30 mouse cellular contexts compared by ENCODE assay signal in the genomic region with DNA sequence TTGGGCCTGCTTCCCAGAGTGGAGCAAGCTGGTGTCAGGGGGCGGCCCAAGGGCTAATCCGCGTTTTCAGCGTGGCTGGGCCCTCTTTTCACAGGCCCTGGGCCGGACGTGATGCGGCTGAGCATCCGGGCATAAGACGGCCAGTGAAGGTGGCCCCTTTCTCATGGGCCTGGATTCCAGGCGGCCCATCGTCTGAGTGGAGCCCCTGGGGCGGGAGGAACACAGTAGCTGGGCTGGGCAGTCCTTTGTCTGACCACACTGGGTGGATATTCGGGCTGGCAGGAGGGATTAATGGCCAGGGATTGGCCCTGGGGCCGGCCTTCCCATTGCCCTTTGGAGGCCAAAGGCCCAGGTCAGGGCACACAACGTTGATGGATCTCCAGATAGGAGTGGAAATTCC. TPM values are rescaled to one million over a fixed set of nuclear protein-coding genes. Genes with fewer than 3 reads are reported as not detected.
DNase-seq lines count a peak whose midpoint lies in the region; ATAC-seq lines count a peak whose summit lies in the region.
"Had no signal": no experiment of that assay in that cellular context is flagged by ENCODE, and none has a peak within 500 bp of the region (broad histone marks: within the 10 kb centered on the region; RNA-seq: fewer than 3 reads in every experiment).

No protein-coding gene starts in this region.

- 20% methylated on average over 15 of the region's 15 CpGs for WGBS in hindbrain, embryonic 10.5 days
- 21% methylated on average over 15 of the region's 15 CpGs for WGBS in hindbrain, embryonic 16.5 days
- WGBS in neural tube, embryonic 14.5 days, result 13% methylated on average over 15 of the region's 15 CpGs
- WGBS in neural tube, embryonic 15.5 days, result 19% methylated on average over 15 of the region's 15 CpGs
- WGBS in forebrain, embryonic 12.5 days, result 7% methylated on average over 15 of the region's 15 CpGs

- no peak for DNase-seq in hindbrain, embryonic 10.5 days (ENCODE audit: low spot score)
- no peak for DNase-seq in cerebellum, adult 9-11 months
- DNase-seq in left cerebral cortex, adult 11 months (ENCODE audit: low spot score), result no peak
- DNase-seq: adrenal gland, postnatal 25 days; cerebellum, adult 18-20 months; cerebellum, postnatal 14 days; gastrocnemius, postnatal 10 days; heart, postnatal 14 days; kidney, adult 11 months; kidney, postnatal 14 days; liver, postnatal 0 days; lung, postnatal 36 days; midbrain, embryonic 14.5 days; right cerebral cortex, postnatal 25 days had no signal

- H3K27ac ChIP-seq in hindbrain, embryonic 10.5 days, result peak overlapping the region; percentile 53; the same call in 1 of the 2 replicates
- H3K27ac ChIP-seq in hindbrain, embryonic 16.5 days (ENCODE audit: low read depth, low read length), result no peak overlapping the region
- no peak overlapping the region for H3K27ac ChIP-seq in neural tube, embryonic 14.5 days (ENCODE audit: low read depth, low read length)
- H3K27ac ChIP-seq in neural tube, embryonic 15.5 days (replicated peaks), result no peak overlapping the region
- H3K27ac ChIP-seq in forebrain, embryonic 12.5 days, result no peak overlapping the region
- H3K27ac ChIP-seq: embryonic facial prominence, embryonic 13.5 days; liver, embryonic 12.5 days; neural tube, embryonic 12.5 days; stomach, embryonic 15.5 days had no signal

- no peak overlapping the region for H3K4me3 ChIP-seq in hindbrain, embryonic 10.5 days
- H3K4me3 ChIP-seq in hindbrain, embryonic 16.5 days (ENCODE audit: low read length), result no peak overlapping the region
- no peak overlapping the region for H3K4me3 ChIP-seq in neural tube, embryonic 14.5 days (ENCODE audit: low read depth, low read length)
- no peak overlapping the region for H3K4me3 ChIP-seq in neural tube, embryonic 15.5 days (replicated peaks)
- no peak overlapping the region for H3K4me3 ChIP-seq in forebrain, embryonic 12.5 days (replicated peaks)
- H3K4me3 ChIP-seq: embryonic facial prominence, embryonic 13.5 days; liver, embryonic 12.5 days; neural tube, embryonic 12.5 days; stomach, embryonic 15.5 days had no signal

- H3K27me3 ChIP-seq in hindbrain, embryonic 10.5 days (ENCODE audit: insufficient read depth, poor library complexity, severe bottlenecking), result peaks cover 90% of the 10 kb centered on the region
- peaks cover 36% of the 10 kb centered on the region for H3K27me3 ChIP-seq in hindbrain, embryonic 16.5 days (replicated peaks; ENCODE audit: control insufficient read depth, insufficient read depth, low read length)
- H3K27me3 ChIP-seq in neural tube, embryonic 14.5 days (ENCODE audit: control insufficient read depth, insufficient read depth, low read length), result peaks cover 47% of the 10 kb centered on the region
- H3K27me3 ChIP-seq in neural tube, embryonic 15.5 days (replicated peaks), result peaks cover 69% of the 10 kb centered on the region
- H3K27me3 ChIP-seq in forebrain, embryonic 12.5 days, result peaks cover 80% of the 10 kb centered on the region

- H3K4me1 ChIP-seq in hindbrain, embryonic 10.5 days (replicated peaks), result peaks cover 22% of the 10 kb centered on the region
- peaks cover 12% of the 10 kb centered on the region for H3K4me1 ChIP-seq in hindbrain, embryonic 16.5 days (ENCODE audit: control insufficient read depth, insufficient read depth, low read depth, low read length)
- peaks cover 4% of the 10 kb centered on the region; the same call in 1 of the 2 replicates for H3K4me1 ChIP-seq in neural tube, embryonic 14.5 days (ENCODE audit: control insufficient read depth, insufficient read depth, low read length)
- H3K4me1 ChIP-seq in neural tube, embryonic 15.5 days, result peaks cover 14% of the 10 kb centered on the region
- peaks cover 12% of the 10 kb centered on the region for H3K4me1 ChIP-seq in forebrain, embryonic 12.5 days

- H3K9ac ChIP-seq in hindbrain, embryonic 16.5 days (ENCODE audit: low read depth, low read length), result no peak overlapping the region
- H3K9ac ChIP-seq in neural tube, embryonic 14.5 days (replicated peaks; ENCODE audit: low read depth, low read length), result no peak overlapping the region
- H3K9ac ChIP-seq in neural tube, embryonic 15.5 days (replicated peaks), result no peak overlapping the region
- H3K9ac ChIP-seq in forebrain, embryonic 12.5 days, result no peak overlapping the region
- H3K9ac ChIP-seq: embryonic facial prominence, embryonic 13.5 days; liver, embryonic 12.5 days; liver, postnatal 0 days; neural tube, embryonic 12.5 days; stomach, embryonic 15.5 days had no signal

- no peak for ATAC-seq in hindbrain, embryonic 16.5 days
- ATAC-seq in neural tube, embryonic 14.5 days (ENCODE audit: low read depth), result 0 out of 2 replicates have a peak, but pooled peaks have one; percentile 26
- ATAC-seq in neural tube, embryonic 15.5 days (ENCODE audit: low FRiP score), result no peak
- ATAC-seq in forebrain, embryonic 12.5 days (ENCODE audit: low FRiP score), result 0 out of 2 replicates have a peak, but pooled peaks have one; percentile 36
- ATAC-seq: CD4-positive, CD25-positive, alpha-beta regulatory T cell, adult 4 months; liver, embryonic 12.5 days; liver, postnatal 0 days had no signal

- H3K4me2 ChIP-seq in hindbrain, embryonic 16.5 days (ENCODE audit: low read length), result no peak overlapping the region
- no peak overlapping the region for H3K4me2 ChIP-seq in neural tube, embryonic 14.5 days (ENCODE audit: low read depth, low read length)
- H3K4me2 ChIP-seq in neural tube, embryonic 15.5 days, result no peak overlapping the region
- H3K4me2 ChIP-seq in forebrain, embryonic 12.5 days, result no peak overlapping the region
- H3K4me2 ChIP-seq: embryonic facial prominence, embryonic 13.5 days; liver, embryonic 12.5 days; neural tube, embryonic 12.5 days; stomach, embryonic 15.5 days had no signal

- no peaks in the 10 kb centered on the region for H3K9me3 ChIP-seq in hindbrain, embryonic 10.5 days
- H3K9me3 ChIP-seq in hindbrain, embryonic 16.5 days (ENCODE audit: control insufficient read depth, low read length), result no peaks in the 10 kb centered on the region
- no peaks in the 10 kb centered on the region for H3K9me3 ChIP-seq in neural tube, embryonic 14.5 days (ENCODE audit: control insufficient read depth, low read length)
- H3K9me3 ChIP-seq in neural tube, embryonic 15.5 days (replicated peaks), result no peaks in the 10 kb centered on the region
- H3K9me3 ChIP-seq in forebrain, embryonic 12.5 days, result no peaks in the 10 kb centered on the region
- H3K9me3 ChIP-seq: embryonic facial prominence, embryonic 13.5 days; liver, embryonic 12.5 days; neural tube, embryonic 12.5 days; stomach, embryonic 15.5 days had no signal

- no peaks in the 10 kb centered on the region for H3K36me3 ChIP-seq in hindbrain, embryonic 10.5 days
- no peaks in the 10 kb centered on the region for H3K36me3 ChIP-seq in hindbrain, embryonic 16.5 days (ENCODE audit: control insufficient read depth, insufficient read depth, low read length)
- H3K36me3 ChIP-seq in neural tube, embryonic 14.5 days (ENCODE audit: control insufficient read depth, insufficient read depth, low read length), result no peaks in the 10 kb centered on the region
- no peaks in the 10 kb centered on the region for H3K36me3 ChIP-seq in neural tube, embryonic 15.5 days
- H3K36me3 ChIP-seq in forebrain, embryonic 12.5 days (replicated peaks), result no peaks in the 10 kb centered on the region
- H3K36me3 ChIP-seq: embryonic facial prominence, embryonic 13.5 days; liver, embryonic 12.5 days; neural tube, embryonic 12.5 days; stomach, embryonic 15.5 days had no signal

RNA-seq across cellular contexts. Expression of a gene that starts 3.3 kb away (rescaled TPM):
- 0.18 and 0.51 TPM in 2 replicates for polyA plus RNA-seq in hindbrain, embryonic 10.5 days (2016; fragmentation: Nextera tagmentation; extraction: Ambion mirVana)
- not detected in 2 replicates for polyA plus RNA-seq in hindbrain, embryonic 16.5 days (2015; fragmentation: Nextera tagmentation; extraction: Ambion mirVana)
- not detected in 2 replicates for polyA plus RNA-seq in neural tube, embryonic 14.5 days (2014; fragmentation: Nextera tagmentation; extraction: Ambion mirVana)
- not detected in 2 replicates for polyA plus RNA-seq in neural tube, embryonic 15.5 days (2015; fragmentation: Nextera tagmentation; extraction: Ambion mirVana)
- polyA plus RNA-seq in forebrain, embryonic 12.5 days (2016; fragmentation: Nextera tagmentation; extraction: Ambion mirVana), result not detected in 2 replicates
- polyA plus RNA-seq: CD4-positive, CD25-positive, alpha-beta regulatory T cell, adult 4 months; cortical plate, adult 2 months; embryonic facial prominence, embryonic 13.5 days; heart, embryonic 14.5 days; hindbrain, embryonic 11.5 days; kidney, embryonic 14.5 days; limb, embryonic 14.5 days; liver, embryonic 12.5 days; liver, postnatal 0 days; lung, embryonic 16.5 days; midbrain, embryonic 14.5 days; neural tube, embryonic 12.5 days; stomach, embryonic 15.5 days; urinary bladder, adult 2 months had no signal

RNA-seq across cellular contexts. Expression of a gene that starts 20.5 kb away (rescaled TPM):
- polyA plus RNA-seq in hindbrain, embryonic 10.5 days (2016; fragmentation: Nextera tagmentation; extraction: Ambion mirVana), result 2.2 and 3.1 TPM in 2 replicates
- 0.05 and 0.07 TPM in 2 replicates for polyA plus RNA-seq in hindbrain, embryonic 16.5 days (2015; fragmentation: Nextera tagmentation; extraction: Ambion mirVana)
- not detected in 2 replicates for polyA plus RNA-seq in neural tube, embryonic 14.5 days (2014; fragmentation: Nextera tagmentation; extraction: Ambion mirVana)
- polyA plus RNA-seq in neural tube, embryonic 15.5 days (2015; fragmentation: Nextera tagmentation; extraction: Ambion mirVana), result 0.28 and 0.36 TPM in 2 replicates
- polyA plus RNA-seq in forebrain, embryonic 12.5 days (2016; fragmentation: Nextera tagmentation; extraction: Ambion mirVana), result 1.1 and 2.8 TPM in 2 replicates
- polyA plus RNA-seq: heart, embryonic 14.5 days; liver, postnatal 0 days had no signal

RNA-seq across cellular contexts. Expression of a gene that starts 57.9 kb away (rescaled TPM):
- polyA plus RNA-seq in hindbrain, embryonic 10.5 days (2016; fragmentation: Nextera tagmentation; extraction: Ambion mirVana), result 88.0 and 91.2 TPM in 2 replicates
- 187 and 190 TPM in 2 replicates for polyA plus RNA-seq in hindbrain, embryonic 16.5 days (2015; fragmentation: Nextera tagmentation; extraction: Ambion mirVana)
- 207 and 221 TPM in 2 replicates for polyA plus RNA-seq in neural tube, embryonic 14.5 days (2014; fragmentation: Nextera tagmentation; extraction: Ambion mirVana)
- polyA plus RNA-seq in neural tube, embryonic 15.5 days (2015; fragmentation: Nextera tagmentation; extraction: Ambion mirVana), result 175 and 210 TPM in 2 replicates
- polyA plus RNA-seq in forebrain, embryonic 12.5 days (2016; fragmentation: Nextera tagmentation; extraction: Ambion mirVana), result 123 and 129 TPM in 2 replicates

Comparison
In these comparisons a context has a peak if more than half of its experiments do, and no peak if none do; other contexts are left out.
1. ATAC-seq: peak in neural tube, embryonic 14.5 days (single experiment) and forebrain, embryonic 12.5 days (single experiment); none in hindbrain, embryonic 16.5 days (single experiment) and neural tube, embryonic 15.5 days (single experiment).